Mouse (Mus musculus) lung, postnatal 10 days (tissue): ENCODE data around the gene Zfp994.
"Not testable (repeated sequence)": the region's sequence is repeated elsewhere in the genome, so short reads cannot be mapped to it uniquely, and the experiment has no call there.

Experiments
- DNase-seq: peaks from one replicate; pipeline ENCODE4 v3.0.0; 2021

Zfp994 gene

DNA sequence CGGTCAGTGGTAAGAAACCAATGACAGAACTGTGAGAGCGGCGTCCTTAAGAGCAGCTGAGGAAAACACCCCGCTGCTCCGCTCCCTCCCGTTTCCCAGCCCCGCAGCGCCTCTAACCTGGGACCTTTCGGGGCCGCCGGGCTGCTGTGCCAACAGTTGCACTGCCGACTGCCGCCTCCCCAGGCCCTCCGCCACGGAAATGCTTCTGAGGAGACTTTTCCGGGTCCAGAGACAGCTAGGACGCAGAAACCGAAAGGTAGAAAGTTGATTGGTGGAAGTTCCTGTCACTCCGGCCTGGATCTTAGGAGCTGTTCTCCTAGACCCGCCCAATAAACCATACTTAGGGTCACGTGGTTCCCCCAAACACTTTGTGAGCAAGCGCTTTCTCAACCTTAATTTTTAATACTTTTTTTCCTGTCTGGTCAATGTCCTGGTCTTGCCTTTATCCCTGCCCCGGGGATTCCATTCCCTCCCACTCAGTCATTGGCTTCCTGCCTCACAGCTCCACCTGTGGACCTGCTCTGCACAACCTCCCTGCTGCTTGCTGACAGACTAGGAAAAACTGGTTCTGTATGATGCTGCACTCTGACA is at the start of gene Zfp994:
Gene Zfp994, minus strand, starts transcription at position 195 of the 591 bp plus-strand sequence.
- peak; percentile 97 for DNase-seq

- DNase-seq, result peak; percentile 26
Observed at GRCm38 (mm10) chr17:22230701-22231100, 5.3 kb upstream of the Zfp994 start.

- not testable (repeated sequence) for DNase-seq
Observed at GRCm38 (mm10) chr17:22225015-22225414, 401 bp downstream of the Zfp994 start.

GRCm38 (mm10) chr17:22165722-22166294 is 59.6 kb downstream of the Zfp994 start, which contains the start of gene Zfp947:
Zfp947 (minus strand) TSS chr17:22166190.
- peak; percentile 68 for DNase-seq

- DNase-seq, result peak; percentile 2
Observed at GRCm38 (mm10) chr17:22165304-22165703, 60.1 kb downstream of the Zfp994 start.

GRCm38 (mm10) chr17:22153951-22154350 is 71.5 kb downstream of the Zfp994 start:
- DNase-seq, result not testable (repeated sequence)
